Mouse (Mus musculus) stomach, adult 2 months (tissue): Measurements from ENCODE around the gene Sstr3. TPM values are rescaled to one million over a fixed set of nuclear protein-coding genes. Genes with fewer than 3 reads are reported as not detected.

Experiments used
- polyA plus RNA-seq: library from polyadenylated mRNA; depleted of rRNA; stranded (reverse); fragments of >200 nt; gene quantifications from 2 replicates; pipeline ENCODE4 v1.2.3, GENCODE M21; 2012; rRNA removed

The Sstr3 gene
- polyA plus RNA-seq = 0.11 and 0.17 TPM in 2 replicates

GRCm38 (mm10) chr15:78544561-78545001, at the start of gene Sstr3:
Gene Sstr3 (minus strand): TSS chr15:78544685.

GRCm38 (mm10) chr15:78572658-78573397, 28.3 kb upstream of the Sstr3 start, which contains the start of gene Rac2:
Gene Rac2 (minus strand): TSS chr15:78572783.

GRCm38 (mm10) chr15:78530671-78531450, 13.6 kb downstream of the Sstr3 start, which contains the start of gene C1qtnf6:
Gene C1qtnf6 (minus strand): TSS chr15:78531416.

GRCm38 (mm10) chr15:78494968-78495406, 49.5 kb downstream of the Sstr3 start, which contains the start of gene Il2rb:
Gene Il2rb (minus strand): TSS chr15:78495271.

Other genes with a start within 250 kb of the Sstr3 start
- gene Csf2rb2, start 239.0 kb downstream of the Sstr3 start, polyA plus RNA-seq = 2.1 and 3.5 TPM in 2 replicates
- 2.9 and 3.2 TPM in 2 replicates for gene Csf2rb, start 218.9 kb downstream of the Sstr3 start, polyA plus RNA-seq
- not detected in 2 replicates for gene Tex33, start 148.8 kb downstream of the Sstr3 start, polyA plus RNA-seq
- 197 and 218 TPM in 2 replicates for gene Tst, start 138.8 kb downstream of the Sstr3 start, polyA plus RNA-seq
- 399 and 401 TPM in 2 replicates for gene Mpst, start 138.3 kb downstream of the Sstr3 start, polyA plus RNA-seq
- gene Kctd17, start 116.1 kb downstream of the Sstr3 start, polyA plus RNA-seq = 107 and 127 TPM in 2 replicates
- gene Tmprss6, start 76.1 kb downstream of the Sstr3 start, polyA plus RNA-seq = 0.11 and 0.18 TPM in 2 replicates
- 0.53 and 0.67 TPM in 2 replicates for gene Il2rb, start 49.4 kb downstream of the Sstr3 start, polyA plus RNA-seq
- 19.0 and 21.3 TPM in 2 replicates for gene C1qtnf6, start 13.3 kb downstream of the Sstr3 start, polyA plus RNA-seq
- gene Rac2, start 28.1 kb upstream of the Sstr3 start, polyA plus RNA-seq = 19.9 and 28.7 TPM in 2 replicates
- gene Cyth4, start 52.4 kb upstream of the Sstr3 start, polyA plus RNA-seq = 5.4 and 7.4 TPM in 2 replicates
- gene Elfn2, start 174.1 kb upstream of the Sstr3 start, polyA plus RNA-seq = 0.09 and 0.11 TPM in 2 replicates
- 4.8 and 6.4 TPM in 2 replicates for gene Mfng, start 228.8 kb upstream of the Sstr3 start, polyA plus RNA-seq